ENCODE assay signal across 8 mouse cellular contexts in genomic region chr2:170496154-170496930, GRCm38 (mm10). TPM values are rescaled to one million over a fixed set of nuclear protein-coding genes. Genes with fewer than 3 reads are reported as not detected.
DNase-seq lines count a peak whose midpoint lies in the region; ATAC-seq and TF ChIP-seq lines count a peak whose summit lies in the region.

Pfdn4 (plus strand) TSS chr2:170496428.

- peaks cover 47% of the 10 kb centered on the region for H3K27me3 ChIP-seq in lung, postnatal 0 days (replicated peaks; ENCODE audit: insufficient read depth, low read length)
- peaks cover 94% of the 10 kb centered on the region for H3K27me3 ChIP-seq in heart, embryonic 12.5 days (replicated peaks)

- no peaks in the 10 kb centered on the region for H3K36me3 ChIP-seq in lung, postnatal 0 days (ENCODE audit: insufficient read depth, low read length)
- no peaks in the 10 kb centered on the region for H3K36me3 ChIP-seq in heart, embryonic 12.5 days

- no peaks in the 10 kb centered on the region for H3K9me3 ChIP-seq in lung, postnatal 0 days (ENCODE audit: low read length)
- no peaks in the 10 kb centered on the region for H3K9me3 ChIP-seq in heart, embryonic 12.5 days (replicated peaks)

- H3K9ac ChIP-seq in lung, postnatal 0 days (replicated peaks; ENCODE audit: low read depth) = no peak within 1 kb of the TSS
- H3K9ac ChIP-seq in heart, embryonic 12.5 days = no peak within 1 kb of the TSS

- ATAC-seq in lung, postnatal 0 days = no peak
- ATAC-seq in heart, embryonic 12.5 days (ENCODE audit: insufficient number of reproducible peaks, low FRiP score) = no peak
- ATAC-seq in megakaryocyte-erythroid progenitor cell, adult 5-6 weeks (replicated peaks; ENCODE audit: low FRiP score, low TSS enrichment, poor library complexity, severe bottlenecking) = no peak

- H3K4me3 ChIP-seq in lung, postnatal 0 days (ENCODE audit: low read depth, low read length) = no peak within 1 kb of the TSS; the same call in 1 of the 2 replicates
- H3K4me3 ChIP-seq in heart, embryonic 12.5 days = peak within 1 kb of the TSS; percentile 24

- no peak for TF ChIP-seq CTCF in lung, postnatal 0 days (IDR thresholded peaks at IDR 0.05)

- DNase-seq in lung, postnatal 0 days (ENCODE audit: low spot score) = peak; percentile 37
- no peak for DNase-seq in lung, adult 18-20 months
- DNase-seq in embryo, embryonic 10 days (ENCODE audit: low spot score) = peak; percentile 69
- DNase-seq in kidney, postnatal 25 days = peak; percentile 30 to 61
- no peak for DNase-seq in frontal cortex, postnatal 25 days (ENCODE audit: low spot score in 2 of 2)
- no peak for DNase-seq in testis, postnatal 10 days (ENCODE audit: low spot score)

- peaks cover 5% of the 10 kb centered on the region; the same call in 1 of the 2 replicates for H3K4me1 ChIP-seq in lung, postnatal 0 days (ENCODE audit: insufficient read depth, low read depth, low read length)
- H3K4me1 ChIP-seq in heart, embryonic 12.5 days (replicated peaks) = peaks cover 6% of the 10 kb centered on the region; the same call in 1 of the 2 replicates

- WGBS in lung, postnatal 0 days = 2% methylated on average over 46 of the region's 46 CpGs
- 2% methylated on average over 46 of the region's 46 CpGs for WGBS in heart, embryonic 12.5 days

- H3K27ac ChIP-seq in lung, postnatal 0 days (ENCODE audit: low read length) = no peak within 1 kb of the TSS
- no peak within 1 kb of the TSS for H3K27ac ChIP-seq in heart, embryonic 12.5 days (ENCODE audit: poor library complexity, severe bottlenecking)

- no peak within 1 kb of the TSS for H3K4me2 ChIP-seq in lung, postnatal 0 days (replicated peaks; ENCODE audit: low read depth, low read length)
- peak within 1 kb of the TSS; percentile 56 for H3K4me2 ChIP-seq in heart, embryonic 12.5 days

- TF ChIP-seq EP300 in lung, postnatal 0 days (IDR thresholded peaks at IDR 0.05) = no peak

RNA-seq across cellular contexts. Expression of gene Pfdn4, which starts in this region (rescaled TPM):
- 50.4 and 60.0 TPM in 2 replicates for polyA plus RNA-seq in lung, postnatal 0 days (2015; fragmentation: Nextera tagmentation; extraction: Ambion mirVana)
- polyA plus RNA-seq in heart, embryonic 12.5 days (2016; fragmentation: Nextera tagmentation; extraction: Ambion mirVana) = 63.1 and 67.1 TPM in 2 replicates
- total RNA-seq in megakaryocyte-erythroid progenitor cell, adult 5-6 weeks (2014; fragmentation: Nextera tagmentation) = 53.8 and 62.9 TPM in 2 replicates
- 90.7 and 91.2 TPM in 2 replicates for total RNA-seq in megakaryocyte-erythroid progenitor cell, adult 5-6 weeks (2017)

Comparison
In these comparisons a context has a peak if more than half of its experiments do, and no peak if none do; other contexts are left out.
1. DNase-seq: peak in lung, postnatal 0 days (single experiment), embryo, embryonic 10 days (single experiment) and kidney, postnatal 25 days (2 of 2); none in lung, adult 18-20 months (0 of 2), frontal cortex, postnatal 25 days (0 of 2) and testis, postnatal 10 days (single experiment).